20 mouse cellular contexts compared by ENCODE assay signal in genomic region chr17:87225384-87225783, GRCm38 (mm10).
"Had no signal": no experiment of that assay in that cellular context is flagged by ENCODE, and none has a peak within 500 bp of the region (broad histone marks: within the 10 kb centered on the region; RNA-seq: fewer than 3 reads in every experiment).

No protein-coding gene starts in this region.

- H3K36me3 ChIP-seq: heart, embryonic 13.5 days; heart, embryonic 15.5 days; hindbrain, embryonic 13.5 days; hindbrain, embryonic 15.5 days; intestine, embryonic 15.5 days; kidney, embryonic 15.5 days; limb, embryonic 13.5 days; limb, embryonic 15.5 days; liver, embryonic 12.5 days had no signal

- H3K4me3 ChIP-seq: gastrocnemius, adult 2 months; heart, embryonic 13.5 days; heart, embryonic 15.5 days; hindbrain, embryonic 13.5 days; hindbrain, embryonic 15.5 days; intestine, embryonic 15.5 days; kidney, embryonic 15.5 days; limb, embryonic 13.5 days; limb, embryonic 15.5 days; liver, embryonic 12.5 days had no signal

- H3K4me2 ChIP-seq: heart, embryonic 11.5 days; heart, embryonic 13.5 days; heart, embryonic 15.5 days; hindbrain, embryonic 13.5 days; hindbrain, embryonic 15.5 days; intestine, embryonic 15.5 days; kidney, embryonic 15.5 days; limb, embryonic 13.5 days; limb, embryonic 15.5 days; liver, embryonic 12.5 days had no signal

- H3K27me3 ChIP-seq: heart, embryonic 13.5 days; heart, embryonic 15.5 days; hindbrain, embryonic 13.5 days; hindbrain, embryonic 15.5 days; intestine, embryonic 15.5 days; kidney, embryonic 15.5 days; limb, embryonic 13.5 days; limb, embryonic 15.5 days; liver, embryonic 12.5 days had no signal

- ATAC-seq: hindbrain, postnatal 0 days; intestine, embryonic 15.5 days; liver, embryonic 12.5 days had no signal

- DNase-seq: gastrocnemius, adult 2 months; gastrocnemius, postnatal 10 days; gastrocnemius, postnatal 25 days; heart, postnatal 4 days; kidney, adult 11 months; kidney, postnatal 14 days; left cerebral cortex, postnatal 4 days had no signal

- H3K27ac ChIP-seq: gastrocnemius, adult 2 months; heart, embryonic 13.5 days; heart, embryonic 15.5 days; hindbrain, embryonic 13.5 days; hindbrain, embryonic 15.5 days; hindbrain, postnatal 0 days; intestine, embryonic 15.5 days; kidney, embryonic 15.5 days; kidney, postnatal 0 days; limb, embryonic 13.5 days; limb, embryonic 15.5 days; liver, embryonic 12.5 days; liver, embryonic 14.5 days had no signal

- H3K9me3 ChIP-seq: heart, embryonic 15.5 days; hindbrain, embryonic 13.5 days; hindbrain, embryonic 15.5 days; intestine, embryonic 15.5 days; kidney, embryonic 15.5 days; limb, embryonic 13.5 days; limb, embryonic 15.5 days; liver, embryonic 12.5 days had no signal

- H3K4me1 ChIP-seq: hindbrain, embryonic 13.5 days; hindbrain, embryonic 15.5 days; intestine, embryonic 15.5 days; liver, embryonic 12.5 days had no signal

- H3K9ac ChIP-seq: heart, embryonic 13.5 days; heart, embryonic 15.5 days; hindbrain, embryonic 13.5 days; hindbrain, embryonic 15.5 days; intestine, embryonic 15.5 days; kidney, embryonic 15.5 days; limb, embryonic 13.5 days; limb, embryonic 15.5 days; liver, embryonic 12.5 days; liver, embryonic 14.5 days had no signal
